Mouse (Mus musculus): ENCODE data around the gene Rnf26. TPM values are rescaled to one million over a fixed set of nuclear protein-coding genes. Genes with fewer than 3 reads are reported as not detected.

The Rnf26 gene
- polyA plus RNA-seq, 1 experiment from 2014 or later, result 45.4 TPM

GRCm38 (mm10) chr9:44047071-44047470 is 66.2 kb downstream of the Rnf26 start:
- no peak overlapping the region for H3K4me3 ChIP-seq (ENCODE audit: low read length)
- WGBS, result 57% methylated on average over 6 of the region's 6 CpGs
- ATAC-seq, result no peak
- H3K27me3 ChIP-seq (replicated peaks; ENCODE audit: control insufficient read depth, insufficient read depth, low read length), result peaks cover 18% of the 10 kb centered on the region
- H3K9me3 ChIP-seq (ENCODE audit: control insufficient read depth, low read length), result no peaks in the 10 kb centered on the region
- H3K9ac ChIP-seq (ENCODE audit: low read depth, low read length), result no peak overlapping the region
- no peaks in the 10 kb centered on the region for H3K36me3 ChIP-seq (ENCODE audit: control insufficient read depth, insufficient read depth, low read length)
- H3K27ac ChIP-seq (ENCODE audit: low read length), result no peak overlapping the region
- H3K4me1 ChIP-seq (ENCODE audit: control insufficient read depth, insufficient read depth, low read length), result peaks cover 13% of the 10 kb centered on the region
- H3K4me2 ChIP-seq (ENCODE audit: low read depth, low read length), result no peak overlapping the region

- 84% methylated on average over 12 of the region's 12 CpGs for WGBS
- H3K9me3 ChIP-seq (ENCODE audit: control insufficient read depth, low read length), result no peaks in the 10 kb centered on the region
- peaks cover 22% of the 10 kb centered on the region for H3K27me3 ChIP-seq (replicated peaks; ENCODE audit: control insufficient read depth, insufficient read depth, low read length)
- H3K4me1 ChIP-seq (ENCODE audit: control insufficient read depth, insufficient read depth, low read length), result peaks cover 13% of the 10 kb centered on the region
- no peak overlapping the region for H3K27ac ChIP-seq (ENCODE audit: low read length)
- H3K4me3 ChIP-seq (ENCODE audit: low read length), result no peak overlapping the region
- H3K36me3 ChIP-seq (ENCODE audit: control insufficient read depth, insufficient read depth, low read length), result no peaks in the 10 kb centered on the region
- H3K9ac ChIP-seq (ENCODE audit: low read depth, low read length), result no peak overlapping the region
- no peak overlapping the region for H3K4me2 ChIP-seq (ENCODE audit: low read depth, low read length)
- no peak for ATAC-seq
These were observed 66.9 kb downstream of the Rnf26 start for GRCm38 (mm10) chr9:44046426-44046825.

GRCm38 (mm10) chr9:44045884-44046272 is 67.4 kb downstream of the Rnf26 start:
- ATAC-seq, result no peak
- H3K4me2 ChIP-seq (ENCODE audit: low read depth, low read length), result no peak overlapping the region
- no peaks in the 10 kb centered on the region for H3K9me3 ChIP-seq (ENCODE audit: control insufficient read depth, low read length)
- H3K36me3 ChIP-seq (ENCODE audit: control insufficient read depth, insufficient read depth, low read length), result no peaks in the 10 kb centered on the region
- H3K4me3 ChIP-seq (ENCODE audit: low read length), result no peak overlapping the region
- H3K27me3 ChIP-seq (replicated peaks; ENCODE audit: control insufficient read depth, insufficient read depth, low read length), result peaks cover 22% of the 10 kb centered on the region
- no peak overlapping the region for H3K27ac ChIP-seq (ENCODE audit: low read length)
- WGBS, result 80% methylated on average over 5 of the region's 5 CpGs
- H3K9ac ChIP-seq (ENCODE audit: low read depth, low read length), result no peak overlapping the region
- H3K4me1 ChIP-seq (ENCODE audit: control insufficient read depth, insufficient read depth, low read length), result peaks cover 13% of the 10 kb centered on the region

Other genes with a start within 250 kb of the Rnf26 start
- gene Thy1, start 70.1 kb downstream of the Rnf26 start, polyA plus RNA-seq (2015; fragmentation: Nextera tagmentation; extraction: Ambion mirVana), result 1.8 TPM in 2 replicates
- gene Usp2, start 46.5 kb downstream of the Rnf26 start, polyA plus RNA-seq (2015; fragmentation: Nextera tagmentation; extraction: Ambion mirVana), result 13.2 and 15.6 TPM in 2 replicates
- gene Mfrp, start 11.8 kb downstream of the Rnf26 start, polyA plus RNA-seq (2015; fragmentation: Nextera tagmentation; extraction: Ambion mirVana), result 0.18 and 0.24 TPM in 2 replicates
- gene C1qtnf5, start 6.3 kb downstream of the Rnf26 start, polyA plus RNA-seq (2015; fragmentation: Nextera tagmentation; extraction: Ambion mirVana), result 2.7 and 3.0 TPM in 2 replicates
- 0.05 and 0.12 TPM in 2 replicates for gene Gm49380, start within 50 bp of the Rnf26 start, polyA plus RNA-seq (2015; fragmentation: Nextera tagmentation; extraction: Ambion mirVana)
- 42.9 and 45.1 TPM in 2 replicates for gene Mcam, start 21.0 kb upstream of the Rnf26 start, polyA plus RNA-seq (2015; fragmentation: Nextera tagmentation; extraction: Ambion mirVana)
- gene Cbl, start 120.5 kb upstream of the Rnf26 start, polyA plus RNA-seq (2015; fragmentation: Nextera tagmentation; extraction: Ambion mirVana), result 10.9 and 11.2 TPM in 2 replicates
- not detected in 2 replicates for gene Ccdc153, start 127.2 kb upstream of the Rnf26 start, polyA plus RNA-seq (2015; fragmentation: Nextera tagmentation; extraction: Ambion mirVana)
- gene Pdzd3, start 138.0 kb upstream of the Rnf26 start, polyA plus RNA-seq (2015; fragmentation: Nextera tagmentation; extraction: Ambion mirVana), result 22.2 and 28.5 TPM in 2 replicates
- gene Nlrx1, start 155.1 kb upstream of the Rnf26 start, polyA plus RNA-seq (2015; fragmentation: Nextera tagmentation; extraction: Ambion mirVana), result 5.4 and 5.5 TPM in 2 replicates
- gene Abcg4, start 175.1 kb upstream of the Rnf26 start, polyA plus RNA-seq (2015; fragmentation: Nextera tagmentation; extraction: Ambion mirVana), result 2.6 and 3.0 TPM in 2 replicates
- 17.8 and 19.4 TPM in 2 replicates for gene Hinfp, start 192.2 kb upstream of the Rnf26 start, polyA plus RNA-seq (2015; fragmentation: Nextera tagmentation; extraction: Ambion mirVana)
- gene C2cd2l, start 206.8 kb upstream of the Rnf26 start, polyA plus RNA-seq (2015; fragmentation: Nextera tagmentation; extraction: Ambion mirVana), result 15.3 and 16.5 TPM in 2 replicates
- gene Dpagt1, start 212.5 kb upstream of the Rnf26 start, polyA plus RNA-seq (2015; fragmentation: Nextera tagmentation; extraction: Ambion mirVana), result 39.3 and 42.7 TPM in 2 replicates
- gene H2afx, start 221.2 kb upstream of the Rnf26 start, polyA plus RNA-seq (2015; fragmentation: Nextera tagmentation; extraction: Ambion mirVana), result 268 and 278 TPM in 2 replicates
- 134 and 155 TPM in 2 replicates for gene Hmbs, start 230.7 kb upstream of the Rnf26 start, polyA plus RNA-seq (2015; fragmentation: Nextera tagmentation; extraction: Ambion mirVana)
- 37.1 and 40.2 TPM in 2 replicates for gene Vps11, start 248.2 kb upstream of the Rnf26 start, polyA plus RNA-seq (2015; fragmentation: Nextera tagmentation; extraction: Ambion mirVana)